Mouse (Mus musculus): ENCODE measurements at regions not wholly inside any gene's neighbourhood (a gene's known extent, or its start where the extent isn't known, plus 50 kb on each side); places are given as distances from the start of the nearest gene placed in this dataset.

GRCm38 (mm10) chr12:27759016-27759415 lies 416.6 kb upstream of the Sox11 start:
- TF ChIP-seq MAFK (IDR thresholded peaks at IDR 0.05; ENCODE audit: borderline replicate concordance, low read depth, low read length) (no peak), RCOR1 (IDR thresholded peaks at IDR 0.05; ENCODE audit: low read depth, low read length) (no peak), GABPA (IDR thresholded peaks at IDR 0.05; ENCODE audit: low read depth, low read length) (no peak), CTCF (IDR thresholded peaks at IDR 0.05 in 2 of 3, conservative IDR thresholded peaks at IDR 0.05 in 1 of 3; ENCODE audit: control insufficient read depth in 1 of 3, insufficient read depth in 1 of 3, low read depth in 2 of 3, low read length in 3 of 3, poor library complexity in 1 of 3, severe bottlenecking in 1 of 3) (no peak), UBTF (IDR thresholded peaks at IDR 0.05; ENCODE audit: borderline replicate concordance, insufficient read depth, low read depth, low read length) (no peak), POLR2A (IDR thresholded peaks at IDR 0.05; ENCODE audit: control insufficient read depth in 1 of 2, insufficient read depth in 1 of 2, low read depth in 1 of 2, low read length in 2 of 2, poor library complexity in 1 of 2) (no peak), BHLHE40 (IDR thresholded peaks at IDR 0.05; ENCODE audit: borderline replicate concordance, low read depth, low read length) (no peak)

Data from MEL (cell line).